Mouse (Mus musculus) cortical plate, adult 2 months (tissue): ENCODE data around the gene Chrne.

Experiments
- CTCF ChIP-seq: fragments of 200-500 bp; IDR thresholded peaks from 2 replicates; pipeline ENCODE4 v1.5.1; 2011; ENCODE audit warnings: mild to moderate bottlenecking, control low read depth, low read length; ENCODE audit not compliant: insufficient read depth; ENCODE audit errors: extremely low read depth
- POLR2A ChIP-seq: fragments of 200-500 bp; IDR thresholded peaks from 2 replicates; pipeline ENCODE4 v1.6.1; 2011; ENCODE audit warnings: mild to moderate bottlenecking, low read length, control low read depth; ENCODE audit not compliant: insufficient read depth; ENCODE audit errors: extremely low read depth

DNA sequence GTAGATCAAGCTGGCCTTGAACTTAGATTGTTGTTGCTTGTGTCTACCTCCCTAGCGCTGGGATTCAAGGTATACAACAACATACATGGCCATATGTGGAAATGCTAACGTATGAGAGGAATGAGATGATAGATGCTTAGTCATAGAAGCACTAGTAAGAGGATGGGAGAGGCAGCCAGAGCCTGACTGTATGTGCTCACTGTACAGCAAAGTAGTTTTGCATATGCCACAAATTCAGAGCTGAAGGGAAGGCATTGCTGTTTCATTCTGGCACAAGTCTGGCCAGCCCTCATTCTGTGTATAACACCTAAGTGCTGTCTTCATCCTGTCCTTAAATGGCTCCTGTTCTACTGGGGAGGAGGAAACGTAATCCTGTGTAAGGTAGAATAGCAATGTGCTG, 32.8 kb downstream of the Chrne start:
- TF ChIP-seq CTCF (no peak), POLR2A (no peak)
